ENCODE assay signal across 8 mouse cellular contexts in the genomic region with DNA sequence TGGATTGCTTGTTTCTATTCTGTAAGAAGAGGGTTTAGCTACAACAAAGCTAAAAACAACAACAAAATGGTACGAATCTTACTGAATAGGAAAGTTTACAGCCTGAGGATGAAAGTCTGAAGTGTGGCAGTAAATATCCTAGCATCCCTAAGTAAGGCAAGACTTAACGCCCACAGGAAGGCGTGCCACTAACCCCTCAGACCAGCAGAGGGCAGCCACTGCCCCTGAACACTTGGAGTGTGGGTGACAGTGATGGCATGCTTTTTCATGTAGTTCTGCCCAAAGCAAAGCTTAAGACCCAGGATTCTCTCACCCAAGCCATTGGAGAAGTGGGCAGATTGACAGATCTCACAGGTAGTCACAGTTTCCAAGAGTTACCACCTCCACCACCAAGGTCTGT. TPM values are rescaled to one million over a fixed set of nuclear protein-coding genes. Genes with fewer than 3 reads are reported as not detected.
DNase-seq lines count a peak whose midpoint lies in the region; ATAC-seq and TF ChIP-seq lines count a peak whose summit lies in the region.
"Had no signal": no experiment of that assay in that cellular context is flagged by ENCODE, and none has a peak within 500 bp of the region (broad histone marks: within the 10 kb centered on the region; RNA-seq: fewer than 3 reads in every experiment).

No protein-coding gene starts in this region.

- H3K9ac ChIP-seq in kidney, embryonic 15.5 days, result no peak overlapping the region

- H3K9me3 ChIP-seq in kidney, embryonic 15.5 days (replicated peaks), result no peaks in the 10 kb centered on the region
- no peaks in the 10 kb centered on the region for H3K9me3 ChIP-seq in E14TG2a.4 (ENCODE audit: low read length)

- no peak for ATAC-seq in kidney, embryonic 15.5 days (replicated peaks; ENCODE audit: low FRiP score)

- peaks cover 49% of the 10 kb centered on the region for H3K36me3 ChIP-seq in kidney, embryonic 15.5 days
- peaks cover 54% of the 10 kb centered on the region for H3K36me3 ChIP-seq in E14TG2a.4 (ENCODE audit: insufficient read depth, low read length)

- H3K4me1 ChIP-seq in kidney, embryonic 15.5 days, result no peaks in the 10 kb centered on the region
- H3K4me1 ChIP-seq in E14TG2a.4 (replicated peaks; ENCODE audit: low read depth, low read length), result peaks cover 7% of the 10 kb centered on the region

- TF ChIP-seq CTCF in E14TG2a.4 (conservative IDR thresholded peaks at IDR 0.05; ENCODE audit: low read length), result peak; percentile 67

- H3K27ac ChIP-seq in kidney, embryonic 15.5 days, result no peak overlapping the region
- H3K27ac ChIP-seq: macrophage had no signal

- 27% methylated on average over 3 of the region's 3 CpGs for WGBS in kidney, embryonic 15.5 days

- peak; percentile 67 to 69 for DNase-seq in kidney, postnatal 4 days
- peak; percentile 57 for DNase-seq in ZHBTc4 (ENCODE audit: low read depth, low spot score)
- peak; percentile 33 for DNase-seq in induced T-regulatory cell, adult 2 months (ENCODE audit: low read depth)
- peak; percentile 65 for DNase-seq in testis, postnatal 10 days (ENCODE audit: low spot score)
- no peak for DNase-seq in frontal cortex, postnatal 25 days (ENCODE audit: low spot score in 2 of 2)

- H3K4me2 ChIP-seq in kidney, embryonic 15.5 days, result no peak overlapping the region

- no peak overlapping the region for H3K4me3 ChIP-seq in kidney, embryonic 15.5 days (replicated peaks)
- H3K4me3 ChIP-seq in E14TG2a.4 (replicated peaks; ENCODE audit: low read length), result no peak overlapping the region

- no peaks in the 10 kb centered on the region for H3K27me3 ChIP-seq in kidney, embryonic 15.5 days
- no peaks in the 10 kb centered on the region for H3K27me3 ChIP-seq in E14TG2a.4 (ENCODE audit: insufficient read depth, low read length)

RNA-seq across cellular contexts. Expression of a gene that starts 11.1 kb away (rescaled TPM):
- polyA plus RNA-seq in kidney, embryonic 15.5 days (2015; fragmentation: Nextera tagmentation; extraction: Ambion mirVana), result 2.7 and 3.0 TPM in 2 replicates

RNA-seq across cellular contexts. Expression of a gene that starts 11.5 kb away (rescaled TPM):
- polyA plus RNA-seq in kidney, embryonic 15.5 days (2015; fragmentation: Nextera tagmentation; extraction: Ambion mirVana), result 0.99 and 1.0 TPM in 2 replicates

RNA-seq across cellular contexts. Expression of a gene that starts 47.4 kb away (rescaled TPM):
- polyA plus RNA-seq in kidney, embryonic 15.5 days (2015; fragmentation: Nextera tagmentation; extraction: Ambion mirVana), result 18.4 and 22.9 TPM in 2 replicates

Comparison
In these comparisons a context has a peak if more than half of its experiments do, and no peak if none do; other contexts are left out.
1. DNase-seq: peak in kidney, postnatal 4 days (2 of 2), ZHBTc4 (single experiment), induced T-regulatory cell, adult 2 months (single experiment) and testis, postnatal 10 days (single experiment); none in frontal cortex, postnatal 25 days (0 of 2).